Comparison of ENCODE assay signal across 24 mouse cellular contexts in the genomic region with DNA sequence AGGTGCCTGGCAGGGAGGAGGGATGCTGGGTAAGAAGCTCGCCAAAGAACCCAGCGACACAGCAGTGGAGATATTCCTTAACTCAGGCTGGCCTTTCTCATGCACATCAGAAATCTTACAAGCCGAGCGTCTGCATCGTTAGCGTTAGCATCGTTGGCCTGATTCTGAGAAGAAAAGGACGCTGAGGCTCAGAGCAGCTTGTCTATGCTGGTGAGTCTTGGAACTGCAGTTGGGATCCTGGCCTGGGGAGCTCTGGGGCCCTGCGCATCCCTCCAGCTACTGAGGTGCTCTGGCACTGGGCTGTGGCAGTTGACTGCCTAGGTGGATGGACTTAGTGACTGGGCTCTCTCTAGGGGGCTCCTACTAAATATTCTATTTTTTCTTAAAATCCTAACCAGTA. TPM values are rescaled to one million over a fixed set of nuclear protein-coding genes. Genes with fewer than 3 reads are reported as not detected.
DNase-seq lines count a peak whose midpoint lies in the region; ATAC-seq and TF ChIP-seq lines count a peak whose summit lies in the region.
"Had no signal": no experiment of that assay in that cellular context is flagged by ENCODE, and none has a peak within 500 bp of the region (broad histone marks: within the 10 kb centered on the region; RNA-seq: fewer than 3 reads in every experiment).

No protein-coding gene starts in this region.

- H3K27ac ChIP-seq in forebrain, embryonic 16.5 days (ENCODE audit: low read length) = no peak overlapping the region
- H3K27ac ChIP-seq in forebrain, embryonic 10.5 days = no peak overlapping the region
- H3K27ac ChIP-seq in left cerebral cortex, adult 2 months = no peak overlapping the region
- H3K27ac ChIP-seq: embryonic facial prominence, embryonic 10.5 days; heart, adult 2 months; heart, embryonic 15.5 days; hindbrain, embryonic 12.5 days; liver, embryonic 13.5 days; neural tube, embryonic 15.5 days had no signal

- TF ChIP-seq CTCF in left cerebral cortex, adult 2 months (IDR thresholded peaks at IDR 0.05) = peak; percentile 43

- no peak for DNase-seq in forebrain, embryonic 10.5 days (ENCODE audit: extremely low spot score, low spot score)
- DNase-seq in left cerebral cortex, adult 2 months (ENCODE audit: extremely low spot score in 1 of 2, low spot score in 2 of 2) = no peak
- DNase-seq in left cerebral cortex, adult 9 months (ENCODE audit: low spot score in 2 of 2) = no peak
- DNase-seq in ES-CJ7 (ENCODE audit: low read depth, low spot score) = peak; percentile 48
- DNase-seq in kidney, postnatal 14 days = no peak
- DNase-seq: cerebellum, adult 11 months; cerebellum, postnatal 25 days; gastrocnemius, postnatal 10 days; heart, adult 2 months; kidney, postnatal 36 days; liver, embryonic 13.5 days; lung, postnatal 14 days had no signal

- WGBS in forebrain, embryonic 16.5 days = 34% methylated on average over 9 of the region's 9 CpGs
- 53% methylated on average over 9 of the region's 9 CpGs for WGBS in forebrain, embryonic 10.5 days

- intact Hi-C loops in left cerebral cortex, adult 2 months (cut with DNase I) = no loop called here

- H3K9ac ChIP-seq in forebrain, embryonic 16.5 days (replicated peaks; ENCODE audit: low read depth, low read length) = no peak overlapping the region
- H3K9ac ChIP-seq: heart, embryonic 15.5 days; hindbrain, embryonic 12.5 days; liver, embryonic 13.5 days; neural tube, embryonic 15.5 days had no signal

- H3K4me1 ChIP-seq in forebrain, embryonic 16.5 days (replicated peaks; ENCODE audit: control insufficient read depth, insufficient read depth, low read length) = 0 out of 2 replicates have a peak, but pooled peaks cover 2% of the 10 kb centered on the region
- peaks cover 34% of the 10 kb centered on the region for H3K4me1 ChIP-seq in forebrain, embryonic 10.5 days

- no peaks in the 10 kb centered on the region for H3K36me3 ChIP-seq in forebrain, embryonic 16.5 days (ENCODE audit: control insufficient read depth, insufficient read depth)
- H3K36me3 ChIP-seq in forebrain, embryonic 10.5 days (replicated peaks) = no peaks in the 10 kb centered on the region
- H3K36me3 ChIP-seq: embryonic facial prominence, embryonic 10.5 days; heart, embryonic 15.5 days; hindbrain, embryonic 12.5 days; liver, embryonic 13.5 days; neural tube, embryonic 15.5 days had no signal

- no peak overlapping the region for H3K4me3 ChIP-seq in forebrain, embryonic 16.5 days (replicated peaks; ENCODE audit: low read length)
- no peak overlapping the region for H3K4me3 ChIP-seq in forebrain, embryonic 10.5 days
- no peak overlapping the region for H3K4me3 ChIP-seq in left cerebral cortex, adult 2 months
- H3K4me3 ChIP-seq: embryonic facial prominence, embryonic 10.5 days; erythroblast, embryonic 14.5 days; heart, adult 2 months; heart, embryonic 15.5 days; hindbrain, embryonic 12.5 days; liver, embryonic 13.5 days; myocyte; neural tube, embryonic 15.5 days had no signal

- no peaks in the 10 kb centered on the region for H3K9me3 ChIP-seq in forebrain, embryonic 16.5 days (ENCODE audit: control insufficient read depth, low read length)
- no peaks in the 10 kb centered on the region for H3K9me3 ChIP-seq in forebrain, embryonic 10.5 days
- H3K9me3 ChIP-seq: embryonic facial prominence, embryonic 10.5 days; heart, embryonic 15.5 days; hindbrain, embryonic 12.5 days; liver, embryonic 13.5 days; neural tube, embryonic 15.5 days had no signal

- ATAC-seq in forebrain, embryonic 16.5 days = 0 out of 2 replicates have a peak, but pooled peaks have one; percentile 24
- peak; percentile 46; the same call in 1 of the 2 replicates for ATAC-seq in megakaryocyte progenitor cell, adult 5-6 weeks (replicated peaks; ENCODE audit: poor library complexity)
- no peak for ATAC-seq in erythroblast, adult 5-6 weeks (replicated peaks; ENCODE audit: low FRiP score, poor library complexity, severe bottlenecking)

- H3K4me2 ChIP-seq in forebrain, embryonic 16.5 days (ENCODE audit: low read length) = no peak overlapping the region
- H3K4me2 ChIP-seq: heart, embryonic 15.5 days; hindbrain, embryonic 12.5 days; liver, embryonic 13.5 days; neural tube, embryonic 15.5 days had no signal

- no peaks in the 10 kb centered on the region for H3K27me3 ChIP-seq in forebrain, embryonic 16.5 days (replicated peaks; ENCODE audit: control insufficient read depth, insufficient read depth, low read length)
- no peaks in the 10 kb centered on the region; the same call in 1 of the 2 replicates for H3K27me3 ChIP-seq in forebrain, embryonic 10.5 days (ENCODE audit: poor library complexity, severe bottlenecking)
- H3K27me3 ChIP-seq: CH12.LX; hindbrain, embryonic 12.5 days; liver, embryonic 13.5 days; neural tube, embryonic 15.5 days had no signal

RNA-seq across cellular contexts. Expression of a gene that starts 8.6 kb away (rescaled TPM):
- polyA plus RNA-seq in forebrain, embryonic 16.5 days (2015; fragmentation: Nextera tagmentation; extraction: Ambion mirVana) = 0.14 and 0.29 TPM in 2 replicates
- 0.25 and 0.36 TPM in 2 replicates for polyA plus RNA-seq in forebrain, embryonic 10.5 days (2016; fragmentation: Nextera tagmentation; extraction: Ambion mirVana)
- not detected for total RNA-seq in left cerebral cortex, adult 2 months (2021)
- 21.6 and 34.9 TPM in 2 replicates for total RNA-seq in megakaryocyte progenitor cell, adult 5-6 weeks (2015)
- total RNA-seq in megakaryocyte progenitor cell, adult 5-6 weeks (2017) = 22.0 and 22.2 TPM in 2 replicates
- total RNA-seq in erythroblast, adult 5-6 weeks (2015; ENCODE audit: low replicate concordance) = 9.6 and 13.3 TPM in 2 replicates
- 1.4 and 3.7 TPM in 2 replicates for total RNA-seq in erythroblast, adult 5-6 weeks (2017; ENCODE audit: low replicate concordance)
- total RNA-seq: layer of hippocampus, postnatal 14 days; left cerebral cortex, postnatal 25 days had no signal
- polyA plus RNA-seq: embryonic facial prominence, embryonic 10.5 days; erythroblast, embryonic 14.5 days; myocyte had no signal
